Mouse (Mus musculus): ENCODE results near the gene Kctd17. TPM values are rescaled to one million over a fixed set of nuclear protein-coding genes. Genes with fewer than 3 reads are reported as not detected.

The Kctd17 gene
- 10 to 100 TPM in 1 of 2 experiments, 1 to 10 TPM in 1; 8.9 to 17.2 TPM for total RNA-seq (2021)
- long read RNA-seq, experiment 1, partial matches to known transcripts, result 8 of 9 reads
- long read RNA-seq, experiment 1, other reads (novel, unspliced or antisense), result 1 of 9 reads
- long read RNA-seq, experiment 2, partial matches to known transcripts, result 4 of 5 reads
- long read RNA-seq, experiment 2, other reads (novel, unspliced or antisense), result 1 of 5 reads

- H3K27ac ChIP-seq, result peak within 1 kb of the TSS; percentile 82
- intact Hi-C loops (cut with DNase I), result no loop called here
- peak within 1 kb of the TSS; percentile 85 for H3K4me3 ChIP-seq
- TF ChIP-seq CTCF (IDR thresholded peaks at IDR 0.05), result no peak
- peak; percentile 85 for DNase-seq
Observed at GRCm38 (mm10) chr15:78428391-78429138, at the start of gene Kctd17. Gene Kctd17, plus strand, starts transcription at chr15:78428564.

GRCm38 (mm10) chr15:78380208-78380607, 48.2 kb upstream of the Kctd17 start:
- intact Hi-C loops (cut with DNase I), result no loop called here
- TF ChIP-seq CTCF (IDR thresholded peaks at IDR 0.05), result no peak
- no peak for DNase-seq
- H3K27ac ChIP-seq, result no peak overlapping the region
- no peak overlapping the region for H3K4me3 ChIP-seq

GRCm38 (mm10) chr15:78380741-78381140, 47.6 kb upstream of the Kctd17 start:
- TF ChIP-seq CTCF (IDR thresholded peaks at IDR 0.05), result no peak
- DNase-seq, result no peak
- no peak overlapping the region for H3K27ac ChIP-seq
- H3K4me3 ChIP-seq, result no peak overlapping the region
- intact Hi-C loops (cut with DNase I), result no loop called here

- intact Hi-C loops (cut with DNase I), result no loop called here
- DNase-seq, result no peak
- Histone ChIP-seq H3K4me3 (no peak overlapping the region), H3K27ac (no peak overlapping the region)
- TF ChIP-seq CTCF (IDR thresholded peaks at IDR 0.05), result no peak
Observed at GRCm38 (mm10) chr15:78382115-78382514, 46.2 kb upstream of the Kctd17 start.

GRCm38 (mm10) chr15:78383450-78384219, 44.7 kb upstream of the Kctd17 start:
- DNase-seq, result peak; percentile 28
- Histone ChIP-seq H3K4me3 (no peak overlapping the region), H3K27ac (no peak overlapping the region)
- intact Hi-C loops (cut with DNase I), result no loop called here
- no peak for TF ChIP-seq CTCF (IDR thresholded peaks at IDR 0.05)

- TF ChIP-seq CTCF (IDR thresholded peaks at IDR 0.05), result no peak
- intact Hi-C loops (cut with DNase I), result no loop called here
- Histone ChIP-seq H3K4me3 (no peak overlapping the region), H3K27ac (no peak overlapping the region)
- no peak for DNase-seq
Observed at GRCm38 (mm10) chr15:78384220-78385116, 43.9 kb upstream of the Kctd17 start.

- no peak for TF ChIP-seq CTCF (IDR thresholded peaks at IDR 0.05)
- intact Hi-C loops (cut with DNase I), result no loop called here
- DNase-seq, result no peak
- no peak overlapping the region for H3K4me3 ChIP-seq
- no peak overlapping the region for H3K27ac ChIP-seq
Observed at GRCm38 (mm10) chr15:78385564-78385963, 42.8 kb upstream of the Kctd17 start.

GRCm38 (mm10) chr15:78390855-78391254, 37.5 kb upstream of the Kctd17 start:
- TF ChIP-seq CTCF (IDR thresholded peaks at IDR 0.05), result no peak
- Histone ChIP-seq H3K4me3 (no peak overlapping the region), H3K27ac (no peak overlapping the region)
- no peak for DNase-seq
- intact Hi-C loops (cut with DNase I), result no loop called here

- H3K4me3 ChIP-seq, result no peak within 1 kb of the TSS
- TF ChIP-seq CTCF (IDR thresholded peaks at IDR 0.05), result no peak
- no peak for DNase-seq
- H3K27ac ChIP-seq, result no peak within 1 kb of the TSS
- intact Hi-C loops (cut with DNase I), result no loop called here
Observed at GRCm38 (mm10) chr15:78395478-78395962, 32.8 kb upstream of the Kctd17 start, which contains the start of gene Tex33. Gene Tex33, minus strand, starts transcription at chr15:78395912.

- Histone ChIP-seq H3K27ac (peak overlapping the region; percentile 83), H3K4me3 (0 out of 2 replicates have a peak overlapping the region, but pooled peaks have one; percentile 13)
- TF ChIP-seq CTCF (IDR thresholded peaks at IDR 0.05), result 0 out of 2 replicates have a peak, but pooled peaks have one; percentile 2
- intact Hi-C loops (cut with DNase I), result loop anchor here (5.0 to 10.0 kb wide), 2 partner anchors 159 to 427 kb away; partner anchors contain the start of genes Eif3d and Ncf4
- DNase-seq, result peak; percentile 62
Observed at GRCm38 (mm10) chr15:78401345-78401744, 27.0 kb upstream of the Kctd17 start.

- peak; percentile 85 for DNase-seq
- Histone ChIP-seq H3K4me3 (peak overlapping the region; percentile 13; the same call in 1 of the 2 replicates), H3K27ac (peak overlapping the region; percentile 83)
- intact Hi-C loops (cut with DNase I), result loop anchor here (5.0 to 10.0 kb wide), 2 partner anchors 160 to 427 kb away; partner anchors contain the start of genes Eif3d and Ncf4
- TF ChIP-seq CTCF (IDR thresholded peaks at IDR 0.05), result no peak
Observed at GRCm38 (mm10) chr15:78401921-78402320, 26.4 kb upstream of the Kctd17 start.

Data from gastrocnemius, adult 2 months (tissue).